Mouse (Mus musculus): ENCODE measurements around the gene Elmo1.

Gene Elmo1

GRCm38 (mm10) chr13:20121385-20122043 lies 31.1 kb downstream of the Elmo1 start:
- peak; percentile 27 for DNase-seq (ENCODE audit: low read depth, low spot score)

GRCm38 (mm10) chr13:20123975-20124374 lies 33.6 kb downstream of the Elmo1 start:
- no peak for DNase-seq (ENCODE audit: low read depth, low spot score)

GRCm38 (mm10) chr13:20124965-20125364 lies 34.6 kb downstream of the Elmo1 start:
- no peak for DNase-seq (ENCODE audit: low read depth, low spot score)

GRCm38 (mm10) chr13:20125845-20126244 lies 35.4 kb downstream of the Elmo1 start:
- DNase-seq (ENCODE audit: low read depth, low spot score), result no peak

- no peak for DNase-seq (ENCODE audit: low read depth, low spot score)
These were observed 37.2 kb downstream of the Elmo1 start for GRCm38 (mm10) chr13:20127553-20127952.

GRCm38 (mm10) chr13:20128097-20128496 lies 37.7 kb downstream of the Elmo1 start:
- no peak for DNase-seq (ENCODE audit: low read depth, low spot score)

- DNase-seq (ENCODE audit: low read depth, low spot score), result no peak
These were observed 40.3 kb downstream of the Elmo1 start for GRCm38 (mm10) chr13:20130731-20131130.

GRCm38 (mm10) chr13:20131322-20131997 lies 41.1 kb downstream of the Elmo1 start:
- DNase-seq (ENCODE audit: low read depth, low spot score), result no peak

GRCm38 (mm10) chr13:20131998-20132371 lies 41.6 kb downstream of the Elmo1 start:
- no peak for DNase-seq (ENCODE audit: low read depth, low spot score)

- DNase-seq (ENCODE audit: low read depth, low spot score), result peak; percentile 88
These were observed 43.4 kb downstream of the Elmo1 start for GRCm38 (mm10) chr13:20133602-20134394.

- DNase-seq (ENCODE audit: low read depth, low spot score), result no peak
These were observed 44.2 kb downstream of the Elmo1 start for GRCm38 (mm10) chr13:20134395-20135225.

- DNase-seq (ENCODE audit: low read depth, low spot score), result no peak
These were observed 46.4 kb downstream of the Elmo1 start for GRCm38 (mm10) chr13:20136753-20137152.

GRCm38 (mm10) chr13:20138466-20138865 lies 48.1 kb downstream of the Elmo1 start:
- DNase-seq (ENCODE audit: low read depth, low spot score), result no peak

- DNase-seq (ENCODE audit: low read depth, low spot score), result no peak
These were observed 48.7 kb downstream of the Elmo1 start for GRCm38 (mm10) chr13:20139060-20139459.

- peak; percentile 38 for DNase-seq (ENCODE audit: low read depth, low spot score)
These were observed 49.6 kb downstream of the Elmo1 start for GRCm38 (mm10) chr13:20139825-20140665.

GRCm38 (mm10) chr13:20142637-20143036 lies 52.2 kb downstream of the Elmo1 start:
- peak; percentile 37 for DNase-seq (ENCODE audit: low read depth, low spot score)

- no peak for DNase-seq (ENCODE audit: low read depth, low spot score)
These were observed 56.5 kb downstream of the Elmo1 start for GRCm38 (mm10) chr13:20146848-20147247.

GRCm38 (mm10) chr13:20147736-20148135 lies 57.3 kb downstream of the Elmo1 start:
- DNase-seq (ENCODE audit: low read depth, low spot score), result no peak

GRCm38 (mm10) chr13:20150130-20150835 lies 59.9 kb downstream of the Elmo1 start:
- DNase-seq (ENCODE audit: low read depth, low spot score), result no peak

Data from 3T3-L1 (cell line).